Mouse (Mus musculus) ovary, adult 18-20 months (tissue): ENCODE data around the gene Ldlr.

Source experiments
- DNase-seq: peaks from one replicate; pipeline ENCODE4 v3.0.0; 2022; ENCODE audit warnings: low spot score, mixed read lengths

Ldlr gene

GRCm38 (mm10) chr9:21725224-21726121, 2.2 kb downstream of the Ldlr start:
- no peak for DNase-seq

- no peak for DNase-seq
Measured at GRCm38 (mm10) chr9:21726218-21726975, 3.1 kb downstream of the Ldlr start.

- no peak for DNase-seq
Measured at GRCm38 (mm10) chr9:21728261-21728832, 5.1 kb downstream of the Ldlr start.

- no peak for DNase-seq
Measured at GRCm38 (mm10) chr9:21729264-21729663, 6.0 kb downstream of the Ldlr start.

- no peak for DNase-seq
Measured at GRCm38 (mm10) chr9:21732288-21732687, 9.0 kb downstream of the Ldlr start.

DNA sequence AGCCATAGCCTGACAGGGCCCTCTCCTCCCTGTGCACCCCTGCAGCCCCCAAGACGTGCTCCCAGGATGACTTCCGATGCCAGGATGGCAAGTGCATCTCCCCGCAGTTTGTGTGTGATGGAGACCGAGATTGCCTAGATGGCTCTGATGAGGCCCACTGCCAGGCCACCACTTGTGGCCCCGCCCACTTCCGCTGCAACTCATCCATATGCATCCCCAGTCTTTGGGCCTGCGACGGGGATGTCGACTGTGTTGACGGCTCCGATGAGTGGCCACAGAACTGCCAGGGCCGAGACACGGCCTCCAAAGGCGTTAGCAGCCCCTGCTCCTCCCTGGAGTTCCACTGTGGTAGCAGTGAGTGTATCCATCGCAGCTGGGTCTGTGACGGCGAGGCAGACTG, 10.2 kb downstream of the Ldlr start:
- no peak for DNase-seq

DNA sequence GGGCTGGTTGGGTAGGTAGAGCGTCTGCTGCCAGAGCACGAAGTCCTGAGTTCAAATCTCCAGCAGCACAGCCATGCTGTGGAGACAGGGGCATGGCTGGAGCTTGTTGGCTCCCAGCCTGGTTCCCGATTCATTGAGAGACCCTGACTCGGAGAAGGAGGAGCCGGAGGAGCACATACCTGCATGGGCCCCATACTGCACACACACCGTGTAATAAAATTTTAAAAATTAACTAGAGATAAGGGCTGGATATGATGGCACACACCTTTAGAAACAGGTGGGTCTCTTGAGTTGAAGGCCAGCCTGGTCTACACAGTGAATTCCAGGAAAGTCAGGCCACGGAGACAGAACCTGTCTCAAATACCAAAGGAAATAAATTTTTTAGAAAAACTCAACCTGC, 10.7 kb downstream of the Ldlr start:
- DNase-seq, result no peak

- DNase-seq, result no peak
Measured at GRCm38 (mm10) chr9:21735126-21735525, 11.8 kb downstream of the Ldlr start.

DNA sequence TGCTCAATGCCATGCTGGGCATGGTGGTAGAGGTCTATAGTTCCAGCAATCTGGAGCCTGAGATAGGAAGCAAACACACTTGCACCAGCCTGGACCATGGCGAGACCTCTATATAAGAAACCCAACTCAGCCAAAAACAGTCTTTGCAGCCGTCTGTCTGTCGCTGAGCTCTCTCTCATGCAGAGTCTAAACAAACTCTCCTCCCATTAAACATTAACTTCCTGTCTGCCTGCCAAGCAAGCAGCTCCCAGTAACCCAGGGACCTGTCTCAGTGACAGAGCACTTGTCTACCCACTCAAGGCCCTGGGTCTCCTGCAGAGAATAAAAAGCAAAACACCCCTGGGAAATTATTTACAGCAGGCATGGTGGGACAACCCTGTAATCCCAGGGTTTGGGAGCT, 13.3 kb downstream of the Ldlr start:
- DNase-seq, result no peak

DNA sequence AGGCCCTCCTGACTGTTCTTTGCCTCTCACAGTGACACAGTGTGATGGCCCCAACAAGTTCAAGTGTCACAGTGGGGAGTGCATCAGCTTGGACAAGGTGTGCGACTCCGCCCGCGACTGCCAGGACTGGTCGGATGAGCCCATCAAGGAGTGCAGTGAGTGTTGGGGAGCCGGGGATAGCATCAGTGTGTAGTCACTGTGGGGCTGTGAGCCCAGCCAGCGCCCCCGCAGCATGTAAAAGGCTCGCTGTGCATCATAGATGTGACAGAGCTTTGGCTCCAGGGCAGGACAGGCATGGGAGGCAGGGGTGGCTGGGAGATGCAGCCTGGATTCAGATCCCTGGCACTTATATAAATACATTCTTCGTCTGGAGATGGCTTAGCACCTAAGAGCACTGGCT, 13.9 kb downstream of the Ldlr start:
- no peak for DNase-seq

DNA sequence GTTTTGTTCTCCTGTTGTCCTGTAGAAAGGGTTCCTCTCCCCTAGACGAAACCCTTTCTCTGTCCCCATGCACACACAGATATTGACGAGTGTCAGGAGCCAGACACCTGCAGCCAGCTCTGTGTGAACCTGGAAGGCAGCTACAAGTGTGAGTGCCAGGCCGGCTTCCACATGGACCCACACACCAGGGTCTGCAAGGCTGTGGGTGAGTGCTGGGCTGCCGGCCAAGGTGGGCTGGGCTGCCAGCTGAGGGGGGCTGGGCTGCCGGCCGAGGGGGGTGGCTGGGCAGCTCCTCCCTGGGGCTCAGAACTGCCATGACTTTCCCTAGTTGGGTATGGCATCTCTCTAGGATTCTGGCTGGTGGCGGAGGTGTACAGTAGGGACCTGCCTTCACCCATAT, 15.5 kb downstream of the Ldlr start:
- DNase-seq, result no peak

DNA sequence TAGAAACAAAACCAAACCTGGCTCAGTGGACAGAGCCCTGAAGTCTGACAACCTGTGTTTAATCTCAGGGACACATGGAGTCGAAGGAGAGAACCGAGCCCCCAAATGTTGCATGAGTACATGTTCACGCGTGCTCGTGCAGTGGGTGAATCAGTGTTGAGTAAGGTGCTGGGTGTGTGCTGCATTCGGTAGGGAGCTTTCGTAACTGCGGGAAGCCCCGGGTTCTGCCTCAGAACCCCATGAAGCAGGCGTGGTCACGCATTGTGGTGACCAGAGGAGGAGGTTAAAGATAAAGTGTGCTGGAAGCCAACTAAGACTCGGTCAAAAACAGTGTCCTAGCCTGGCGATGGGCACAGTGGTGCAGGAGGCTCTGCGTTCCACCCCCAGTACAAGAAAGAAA, 17.1 kb downstream of the Ldlr start:
- no peak for DNase-seq

- no peak for DNase-seq
Measured at GRCm38 (mm10) chr9:21741514-21741913, 18.2 kb downstream of the Ldlr start.

DNA sequence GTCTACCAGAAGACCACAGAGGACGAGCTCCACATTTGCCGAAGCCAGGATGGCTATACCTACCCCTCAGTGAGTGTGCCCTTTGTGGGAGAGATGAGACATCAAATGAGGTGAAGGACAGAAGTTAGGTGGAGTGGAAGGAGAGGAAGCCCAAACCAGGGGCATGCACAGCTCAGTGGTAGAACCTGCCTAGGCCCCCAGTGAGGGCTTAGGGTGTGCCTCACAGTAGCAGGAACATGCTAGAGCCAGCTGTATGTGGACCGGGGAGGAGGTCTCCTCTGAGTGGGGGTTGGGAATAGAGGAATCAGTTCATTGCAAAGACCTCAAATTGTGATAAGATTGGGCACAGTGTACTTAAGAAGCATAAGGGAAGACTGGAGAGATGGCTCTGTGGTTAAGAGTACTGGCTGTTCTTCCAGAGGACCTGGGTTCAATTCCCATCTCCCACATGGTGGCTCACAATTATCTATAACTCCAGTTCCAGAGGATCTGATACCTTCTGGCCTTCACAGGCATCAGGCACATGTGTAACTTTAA, 24.0 kb downstream of the Ldlr start:
- no peak for DNase-seq

DNA sequence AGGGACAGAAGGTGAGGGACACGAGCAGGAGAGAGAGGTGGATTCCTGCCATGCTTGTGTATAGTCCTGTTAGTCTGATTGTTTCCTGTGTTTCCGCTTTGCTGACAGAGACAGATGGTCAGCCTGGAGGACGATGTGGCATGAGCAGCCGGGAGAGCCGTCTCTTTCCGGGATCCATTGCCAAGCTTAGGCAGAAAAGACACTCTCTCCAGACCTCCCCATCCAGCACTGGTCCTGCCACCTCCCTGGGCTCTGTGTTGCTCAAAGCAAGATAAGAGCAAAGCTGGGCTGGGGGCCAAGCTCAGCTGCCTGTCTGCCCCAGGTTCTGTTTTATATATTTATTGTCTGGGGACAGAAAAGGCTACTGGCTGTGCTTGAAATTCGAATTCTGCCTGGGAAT, 24.8 kb downstream of the Ldlr start:
- DNase-seq, result peak; percentile 72

GRCm38 (mm10) chr9:21748491-21748890, 25.2 kb downstream of the Ldlr start:
- no peak for DNase-seq

- DNase-seq, result no peak
Measured at GRCm38 (mm10) chr9:21749382-21750118, 26.3 kb downstream of the Ldlr start.

- DNase-seq, result no peak
Measured at GRCm38 (mm10) chr9:21750370-21750769, 27.1 kb downstream of the Ldlr start.

DNA sequence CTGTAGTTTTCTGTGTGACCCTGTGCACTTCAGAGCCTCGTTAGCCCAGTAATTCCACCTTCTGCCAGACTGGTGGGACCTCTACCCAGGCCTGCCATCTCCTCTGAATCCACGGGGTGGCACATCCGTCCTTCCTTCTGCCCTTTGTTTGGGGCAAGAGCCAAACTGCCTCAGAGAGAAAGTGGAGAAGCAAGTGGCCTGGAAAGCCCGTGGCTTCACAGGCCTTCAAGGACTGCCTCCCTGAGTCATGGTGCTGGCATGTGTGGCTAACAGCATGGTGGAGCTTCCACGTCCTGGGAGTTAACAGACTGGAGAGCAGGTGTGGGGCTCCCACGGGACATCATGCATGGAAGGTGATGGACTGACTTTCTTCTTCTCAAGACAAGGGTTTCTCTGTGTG, 28.1 kb downstream of the Ldlr start:
- peak; percentile 67 for DNase-seq

- peak; percentile 70 for DNase-seq
Measured at GRCm38 (mm10) chr9:21752252-21752792, 29.0 kb downstream of the Ldlr start.

- DNase-seq, result peak; percentile 84
Measured at GRCm38 (mm10) chr9:21754003-21754402, 30.7 kb downstream of the Ldlr start.
